Mouse (Mus musculus): ENCODE results near the gene Clns1a.

DNA sequence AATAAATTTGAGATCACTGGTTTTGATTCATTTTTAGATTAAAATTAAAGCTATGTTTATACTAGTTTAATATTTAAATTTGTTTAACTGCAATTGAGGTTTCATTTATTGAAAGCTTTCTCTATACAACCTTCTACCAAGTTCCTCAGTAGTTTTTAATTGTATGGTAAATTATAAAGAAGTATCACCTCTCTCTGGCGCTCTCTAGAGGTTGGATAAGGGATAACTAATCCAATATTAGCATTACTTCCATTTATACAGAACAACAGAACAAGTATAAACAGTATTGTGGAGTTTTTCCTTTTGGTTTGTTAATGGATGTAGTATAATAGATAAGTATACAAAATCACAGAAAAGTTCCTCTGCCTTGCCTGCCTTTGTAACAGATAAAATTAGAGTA is 17.2 kb upstream of the Clns1a start:
- TF ChIP-seq CTCF (IDR thresholded peaks at IDR 0.05; ENCODE audit: low read depth) (peak; percentile 70), EP300 (optimal IDR thresholded peaks at IDR 0.05) (no peak)

All from stomach, postnatal 0 days (tissue).